Mouse (Mus musculus) regulatory T cell (primary cell): ENCODE results near the gene Lamtor3.
"Not testable (repeated sequence)": the region's sequence is repeated elsewhere in the genome, so short reads cannot be mapped to it uniquely, and the experiment has no call there.

Experiments used
- in situ Hi-C: fragments of 300-600 bp; cut with MboI, MseI; formaldehyde crosslinking; loops from one replicate; pipeline ENCODE4 v1.15.1; 2025; ENCODE audit warnings: high pct_unique_total_duplicates

The Lamtor3 gene

DNA sequence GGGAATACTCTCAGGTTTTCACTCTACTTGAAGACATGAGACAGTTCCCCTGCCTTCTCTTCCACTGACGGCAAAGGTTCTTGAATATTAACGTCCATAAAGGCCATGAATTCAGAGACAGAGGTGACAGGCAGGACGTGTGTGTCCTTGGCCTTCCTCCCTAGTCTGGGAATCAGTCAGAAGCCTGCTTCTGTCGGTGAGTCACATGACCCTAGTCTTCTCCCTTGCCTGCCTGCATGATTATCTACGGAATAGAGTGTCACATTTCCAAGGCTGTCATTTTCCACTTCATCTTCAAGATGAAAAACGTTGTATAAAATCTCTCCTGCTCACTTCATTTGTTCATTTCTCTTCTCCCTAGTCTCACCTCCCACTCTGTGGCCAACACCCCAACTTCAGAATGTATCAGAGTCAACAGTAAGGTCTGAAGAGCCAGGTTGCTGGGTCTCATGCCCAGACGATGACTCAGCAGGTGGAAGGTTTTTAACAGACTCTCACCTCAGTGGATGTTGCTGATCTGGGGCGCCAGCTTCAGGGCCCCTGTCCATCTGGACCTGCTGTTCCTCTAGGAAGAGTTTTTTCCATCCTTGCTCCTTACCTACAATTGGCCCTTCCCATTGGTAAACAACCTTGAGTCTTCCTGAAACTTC lies 43.6 kb downstream of the Lamtor3 start:
- in situ Hi-C loops, result no loop called here

DNA sequence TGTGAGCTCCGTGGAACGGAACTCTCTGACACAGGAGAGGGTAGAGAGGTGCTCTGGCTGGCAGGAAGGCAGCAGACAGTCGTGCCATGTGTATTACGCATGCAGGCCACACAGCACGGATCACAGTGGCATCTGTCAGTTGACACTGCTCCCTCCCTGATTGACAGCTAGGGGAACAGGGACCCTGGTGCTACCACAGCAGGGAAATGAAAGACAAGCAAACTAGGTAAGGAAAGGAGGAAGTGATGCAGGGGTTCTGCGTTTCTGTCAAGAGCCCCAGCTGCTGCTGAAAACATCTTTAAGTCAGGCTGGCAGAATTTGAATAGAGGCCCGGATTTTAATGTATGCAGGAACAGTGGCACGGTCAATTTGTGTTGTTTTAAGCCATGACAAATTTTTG lies 45.2 kb downstream of the Lamtor3 start:
- in situ Hi-C loops, result no loop called here

DNA sequence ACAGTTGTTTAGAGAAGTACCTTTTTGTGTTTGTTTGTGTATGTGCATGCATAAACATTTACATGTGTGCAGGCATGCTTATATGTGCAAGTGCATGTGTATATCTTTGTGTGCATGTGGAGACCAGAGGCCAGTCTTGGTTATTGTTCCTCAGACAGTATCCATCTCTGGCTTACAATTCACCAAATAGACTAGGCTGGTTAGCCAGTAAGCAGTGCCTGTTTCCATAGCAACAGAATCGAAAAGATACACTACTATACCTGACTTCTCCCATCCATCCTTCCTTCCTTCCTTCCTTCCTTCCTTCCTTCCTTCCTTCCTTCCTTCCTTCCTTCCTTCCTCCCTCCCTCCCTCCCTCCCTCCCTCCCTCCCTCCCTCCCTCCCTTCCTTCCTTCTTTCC lies 45.7 kb downstream of the Lamtor3 start:
- in situ Hi-C loops, result not testable (repeated sequence)

DNA sequence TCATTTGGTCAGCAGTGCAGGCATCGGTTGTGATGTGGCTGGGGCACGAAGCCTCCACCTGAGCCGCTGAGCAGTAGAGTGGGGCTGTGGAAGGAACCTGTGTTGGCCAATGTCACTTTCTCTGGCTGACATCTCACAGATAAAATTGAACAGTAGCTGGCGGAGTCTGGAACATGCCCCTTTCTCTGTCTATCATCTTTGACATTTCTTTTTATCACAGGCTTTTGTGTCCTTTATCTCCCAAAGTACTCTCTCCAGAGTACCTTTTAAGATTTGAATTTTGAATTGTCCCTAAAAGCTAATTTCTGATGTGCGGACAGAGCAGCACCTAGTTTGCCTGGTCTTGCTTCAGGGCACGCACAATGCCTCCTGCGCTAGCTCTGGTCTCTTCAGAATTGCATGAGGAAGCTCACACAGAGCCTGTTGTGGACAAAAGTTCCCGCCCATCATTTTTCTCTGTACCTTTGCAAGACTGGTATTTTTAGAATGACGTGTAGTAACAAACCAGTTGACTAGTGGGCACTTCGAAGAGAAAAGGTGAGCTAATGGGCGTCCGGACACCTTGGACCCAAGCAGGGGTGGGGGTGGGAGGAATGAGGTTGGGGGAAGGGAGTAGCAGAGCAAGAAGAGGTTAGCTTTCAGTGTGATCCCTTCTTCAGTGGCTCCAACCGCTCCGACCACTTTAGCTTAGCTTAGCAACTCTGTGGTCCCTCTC lies 50.0 kb downstream of the Lamtor3 start:
- in situ Hi-C loops, result no loop called here

DNA sequence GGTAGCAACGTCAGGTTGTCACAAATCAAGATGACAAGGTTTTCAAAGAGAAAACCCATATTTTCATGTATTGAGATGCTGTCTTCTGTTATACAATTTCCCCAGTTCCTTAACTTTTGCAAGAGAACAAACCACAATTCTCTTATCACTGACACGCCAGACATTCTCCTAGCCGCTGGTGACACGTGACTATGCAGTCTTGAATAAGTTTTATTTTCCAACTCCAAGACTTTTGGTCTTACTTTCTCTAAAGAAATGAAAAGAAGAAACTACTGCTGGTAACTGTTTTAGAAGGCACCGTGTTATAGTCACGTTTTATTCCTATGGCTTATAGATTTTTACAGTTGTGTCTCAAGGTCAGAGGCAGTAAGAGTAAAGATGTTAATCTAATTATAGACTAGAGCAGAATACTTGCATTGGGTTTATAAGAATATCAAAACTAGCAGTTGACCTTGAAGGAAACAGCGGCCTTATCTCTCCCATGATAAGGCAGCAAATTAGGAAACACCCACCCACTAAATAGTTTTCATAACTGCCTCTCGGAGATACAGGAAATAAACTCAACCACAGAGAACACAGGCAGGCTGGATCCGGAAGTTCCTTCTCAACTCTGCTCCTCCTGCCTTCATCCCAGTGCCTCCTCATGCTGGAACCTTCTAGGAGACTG lies 50.6 kb downstream of the Lamtor3 start:
- in situ Hi-C loops, result no loop called here

DNA sequence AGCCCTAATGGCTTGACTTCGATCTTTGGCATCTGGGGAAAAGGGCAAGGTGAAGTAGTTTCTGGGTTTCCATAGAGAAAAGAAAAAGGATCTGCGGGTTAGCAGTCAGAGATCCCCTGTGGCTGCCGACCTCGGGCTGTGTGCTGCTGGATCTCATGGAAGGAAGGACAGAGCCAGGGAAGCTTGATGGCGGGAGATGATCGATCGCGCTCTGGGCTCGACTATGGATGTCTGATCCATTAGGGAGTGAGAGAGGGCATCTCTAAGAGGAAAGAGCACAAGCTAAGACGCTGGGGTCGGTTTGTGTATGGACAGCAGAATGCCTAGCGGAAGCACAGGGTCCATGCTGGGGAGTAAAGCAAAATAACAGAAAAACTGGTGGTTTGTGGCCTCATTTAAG lies 51.6 kb downstream of the Lamtor3 start:
- in situ Hi-C loops, result no loop called here

DNA sequence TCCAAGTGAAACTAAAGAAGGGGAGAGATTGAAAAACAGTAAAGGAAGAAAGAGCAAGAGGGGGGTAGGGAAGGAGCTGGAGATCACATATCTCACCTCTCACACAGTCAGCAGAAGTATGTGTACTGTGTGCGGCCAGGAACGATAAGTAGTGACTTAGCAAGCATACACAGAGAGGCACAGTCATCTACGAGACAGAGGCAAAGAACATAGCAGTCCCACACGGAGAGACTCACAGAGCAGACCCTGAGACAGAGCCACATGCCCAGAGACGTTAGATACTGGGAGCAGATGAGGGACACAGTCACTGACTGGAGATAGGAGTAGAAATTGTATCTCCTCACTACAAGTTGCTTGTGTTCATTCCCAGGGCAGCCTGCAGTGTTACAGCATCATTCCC lies 53.9 kb downstream of the Lamtor3 start:
- in situ Hi-C loops, result no loop called here

DNA sequence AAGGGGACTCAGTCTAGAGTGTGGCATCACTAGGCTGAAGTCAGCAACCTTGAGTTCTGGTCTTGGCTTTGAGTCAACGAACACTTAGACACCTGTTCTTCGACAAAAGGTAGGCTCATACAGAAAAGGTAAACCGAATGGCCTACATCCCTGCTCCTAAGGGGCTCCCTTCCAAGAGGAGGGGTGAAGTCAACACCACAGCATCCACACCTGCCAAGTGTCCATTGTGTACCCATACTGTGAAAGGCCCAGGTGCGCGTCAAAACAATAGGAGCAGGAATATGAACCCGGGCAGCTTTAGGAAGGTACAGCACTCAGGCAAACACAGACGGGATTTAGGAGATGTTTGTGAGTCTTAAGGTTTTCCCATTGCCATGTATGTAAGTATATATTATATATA lies 54.7 kb downstream of the Lamtor3 start:
- in situ Hi-C loops, result no loop called here

DNA sequence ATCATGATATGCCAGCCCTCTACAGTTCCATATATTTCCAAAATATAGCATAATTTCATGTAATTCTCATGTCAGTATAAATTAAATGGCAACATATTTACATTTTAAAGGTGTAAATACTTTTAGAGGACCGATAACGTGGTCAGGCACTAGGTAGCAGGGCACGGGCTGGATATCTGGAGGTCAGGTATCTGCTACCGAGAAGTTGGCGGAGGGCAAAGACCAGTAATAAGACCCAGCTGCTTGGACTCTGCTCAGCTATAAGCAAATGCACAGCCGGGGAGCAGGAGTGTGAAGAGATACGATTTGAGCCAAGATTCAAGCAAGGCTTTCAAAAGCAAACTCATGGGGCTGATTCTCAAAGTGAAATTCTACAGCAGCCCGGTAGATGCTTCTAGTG lies 56.0 kb downstream of the Lamtor3 start:
- in situ Hi-C loops, result no loop called here

DNA sequence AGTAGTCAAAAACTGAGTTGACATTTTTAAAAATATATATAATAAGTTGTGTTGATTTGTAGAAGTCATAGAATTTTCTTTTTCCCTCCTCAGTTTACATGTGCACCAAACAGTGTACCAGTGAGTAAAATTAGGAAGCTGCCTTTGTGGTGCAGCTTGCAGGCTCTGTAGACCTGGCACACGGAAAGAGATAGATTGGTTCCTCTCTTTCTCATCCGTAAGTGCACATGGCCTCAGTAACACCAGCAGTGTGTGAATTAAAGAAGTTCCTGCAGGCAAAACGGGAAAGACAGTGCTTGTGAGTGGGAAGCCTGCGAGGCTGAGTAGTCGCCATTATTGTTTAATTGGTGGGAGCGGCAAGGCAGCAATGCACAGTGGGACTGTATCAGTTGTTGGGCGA lies 57.1 kb downstream of the Lamtor3 start:
- in situ Hi-C loops, result no loop called here

DNA sequence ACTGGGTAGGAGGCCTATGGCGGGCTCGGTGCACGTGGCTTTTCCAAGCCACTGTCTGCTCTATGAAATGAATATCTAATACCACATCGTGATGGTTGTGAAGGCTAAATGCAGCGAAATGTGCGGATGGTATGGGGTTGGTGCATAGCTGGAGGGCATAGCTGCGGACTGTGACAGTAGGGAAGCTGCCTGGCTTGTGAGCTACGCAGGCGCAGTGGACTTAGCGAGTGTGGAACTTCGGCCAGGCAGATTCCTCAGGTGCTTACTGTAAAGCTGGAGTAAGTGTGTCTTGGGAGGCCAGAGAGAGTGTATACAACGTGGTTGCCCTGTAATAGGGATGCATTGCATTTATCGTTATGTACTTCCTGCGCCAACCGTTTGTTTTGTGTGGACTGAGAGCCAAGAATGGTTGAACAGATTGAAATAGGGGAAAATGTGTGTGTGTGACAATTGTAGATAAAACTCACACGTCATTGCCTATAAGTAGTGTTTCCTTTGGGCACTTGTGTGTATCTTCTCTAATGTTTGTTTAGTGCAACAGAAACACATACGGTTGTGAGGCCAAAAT lies 57.6 kb downstream of the Lamtor3 start:
- in situ Hi-C loops, result no loop called here

DNA sequence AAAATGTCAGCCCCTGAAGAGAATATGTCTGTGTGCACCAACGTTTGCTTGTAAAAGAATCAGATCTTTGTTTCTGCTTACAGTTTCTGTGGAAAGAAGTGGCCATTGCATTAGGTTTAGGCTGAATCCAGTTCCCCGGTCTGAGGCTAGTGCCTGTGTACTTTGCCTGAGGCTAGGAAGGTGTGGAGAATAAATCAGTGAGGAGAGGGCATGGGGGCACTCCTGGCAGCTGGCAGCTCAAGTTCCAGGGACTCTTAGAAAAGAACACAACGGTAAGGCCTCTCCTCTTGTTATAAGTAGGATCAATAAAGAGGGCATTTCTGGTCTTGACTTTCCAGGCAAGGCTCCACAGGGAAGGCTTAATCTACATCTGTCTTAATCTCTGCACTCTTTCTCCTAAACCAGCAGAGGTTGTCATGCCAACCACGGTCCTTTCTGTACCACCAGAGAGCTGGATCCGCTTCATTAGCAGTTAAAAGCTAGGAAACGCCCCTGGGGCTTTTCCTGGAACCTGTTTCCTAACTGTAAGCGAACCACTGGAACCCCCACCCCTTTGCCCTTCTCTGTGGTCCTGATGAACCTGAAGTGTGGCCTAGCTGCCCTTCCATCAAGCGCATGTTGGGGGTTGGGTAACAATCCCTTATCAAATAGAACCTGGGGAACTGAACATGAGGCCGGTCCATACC lies 58.8 kb downstream of the Lamtor3 start:
- in situ Hi-C loops, result no loop called here

DNA sequence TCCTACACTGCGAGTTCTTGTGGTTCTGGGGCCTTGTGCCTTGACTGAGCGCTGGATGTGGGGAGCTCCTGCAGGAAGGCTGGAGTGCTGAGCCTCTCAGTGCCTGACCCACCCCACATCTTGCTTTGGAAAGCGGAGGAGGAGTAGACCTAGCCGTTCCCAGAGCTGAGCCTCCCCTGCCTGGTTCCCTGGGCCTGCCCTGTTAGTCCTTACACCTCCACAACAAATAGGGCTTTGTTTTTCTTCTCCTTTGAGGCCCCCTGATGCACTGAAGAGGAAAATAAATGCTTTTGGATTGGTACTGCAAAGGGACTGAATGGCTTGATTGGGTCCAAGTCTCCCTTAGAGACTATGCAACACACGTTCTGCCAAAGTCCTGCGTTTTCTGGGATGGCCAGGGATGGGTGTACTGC lies 59.3 kb downstream of the Lamtor3 start:
- in situ Hi-C loops, result no loop called here

DNA sequence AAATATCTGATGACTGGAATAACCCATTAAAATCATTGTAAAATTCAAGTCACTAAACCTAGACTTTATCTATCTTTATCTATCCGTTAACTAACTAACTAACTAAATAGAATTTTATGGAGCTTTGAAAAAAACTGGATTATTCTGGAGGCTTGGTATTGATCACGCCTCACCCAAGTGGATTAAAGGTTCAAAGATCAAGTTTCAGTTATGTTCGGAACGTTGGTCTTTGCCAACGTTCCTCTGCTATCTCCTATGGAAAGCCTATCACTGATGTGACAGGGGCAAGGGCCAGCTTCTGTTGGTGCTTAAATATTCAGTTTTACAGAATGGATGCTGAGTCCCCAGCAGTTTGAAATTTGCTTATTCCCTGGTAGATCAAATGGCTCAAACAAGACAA lies 59.9 kb downstream of the Lamtor3 start:
- in situ Hi-C loops, result no loop called here
